Mouse (Mus musculus): ENCODE measurements around the gene Btg2.

- TF ChIP-seq POLR2A (IDR thresholded peaks at IDR 0.05; ENCODE audit: control insufficient read depth, extremely low read depth, insufficient read depth, low read length, poor library complexity) (no peak), CTCF (IDR thresholded peaks at IDR 0.05; ENCODE audit: borderline replicate concordance, control insufficient read depth, extremely low read depth, insufficient read depth, low read length, poor library complexity) (no peak)
Observed at GRCm38 (mm10) chr1:134048759-134049158, 30.2 kb downstream of the Btg2 start.
